10 mouse cellular contexts compared by ENCODE assay signal in the genomic region with DNA sequence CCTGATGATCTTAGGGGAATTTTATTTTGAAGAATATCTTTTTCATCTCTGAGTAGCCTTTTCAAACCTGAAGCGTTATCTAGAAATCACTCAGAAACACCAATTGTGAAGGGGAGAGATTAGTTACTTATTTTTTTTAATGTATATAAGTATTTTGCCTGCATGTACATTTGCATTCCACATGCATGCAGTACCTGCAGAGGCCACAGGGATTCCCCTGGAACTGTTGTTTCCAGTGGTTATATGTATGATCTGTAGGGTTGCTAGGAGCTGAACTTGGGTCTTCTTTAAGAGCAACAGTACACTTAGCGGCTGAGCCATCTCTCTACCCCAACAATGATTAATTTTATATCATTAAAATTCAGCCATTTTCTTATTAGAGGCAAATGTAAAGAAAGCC. TPM values are rescaled to one million over a fixed set of nuclear protein-coding genes. Genes with fewer than 3 reads are reported as not detected.
DNase-seq lines count a peak whose midpoint lies in the region; ATAC-seq and TF ChIP-seq lines count a peak whose summit lies in the region.
"Had no signal": no experiment of that assay in that cellular context is flagged by ENCODE, and none has a peak within 500 bp of the region (broad histone marks: within the 10 kb centered on the region; RNA-seq: fewer than 3 reads in every experiment).

No protein-coding gene starts in this region.

- in situ Hi-C loops in CH12.LX (cut with MboI; ENCODE audit: low pct_ligation_motif_present, low pct_unique_long_range_greater_than_20kb, low sequenced_read_pairs), result no loop called here

- H3K9me3 ChIP-seq in CH12.LX (replicated peaks; ENCODE audit: low read length), result no peaks in the 10 kb centered on the region
- H3K9me3 ChIP-seq in liver, embryonic 12.5 days (replicated peaks), result no peaks in the 10 kb centered on the region
- H3K9me3 ChIP-seq: neural tube, embryonic 13.5 days had no signal

- ATAC-seq in megakaryocyte-erythroid progenitor cell, adult 5-6 weeks (replicated peaks; ENCODE audit: low FRiP score, low TSS enrichment, poor library complexity, severe bottlenecking), result peak; percentile 64; the same call in 1 of the 2 replicates
- no peak for ATAC-seq in liver, embryonic 12.5 days

- TF ChIP-seq CTCF in CH12.LX (conservative IDR thresholded peaks at IDR 0.05 in 1 of 2, IDR thresholded peaks at IDR 0.05 in 1 of 2; ENCODE audit: low read depth in 2 of 2, low read length in 2 of 2), result peak in 1 of 2 experiments; percentile 25; a peak in 2 of 4 replicates

- 87% methylated on average over 2 of the region's 2 CpGs for WGBS in liver, embryonic 12.5 days (ENCODE audit: insufficient replicate concordance)

- H3K4me3 ChIP-seq in CH12.LX (replicated peaks in 1 of 3; ENCODE audit: low read depth in 2 of 3, low read length in 2 of 3, poor library complexity in 1 of 3), result no peak overlapping the region
- H3K4me3 ChIP-seq in liver, embryonic 12.5 days, result no peak overlapping the region
- H3K4me3 ChIP-seq: neural tube, embryonic 13.5 days had no signal

- 0 out of 4 replicates have a peak, but pooled peaks cover 0 to 2% of the 10 kb centered on the region in 2 experiments for H3K4me1 ChIP-seq in CH12.LX (ENCODE audit: control insufficient read depth in 1 of 2, insufficient read depth in 2 of 2)
- no peaks in the 10 kb centered on the region for H3K4me1 ChIP-seq in liver, embryonic 12.5 days
- H3K4me1 ChIP-seq: neural tube, embryonic 13.5 days had no signal

- H3K27me3 ChIP-seq in CH12.LX (replicated peaks), result no peaks in the 10 kb centered on the region
- no peaks in the 10 kb centered on the region for H3K27me3 ChIP-seq in liver, embryonic 12.5 days (replicated peaks)
- H3K27me3 ChIP-seq: neural tube, embryonic 13.5 days had no signal

- peak; percentile 17 for DNase-seq in left cerebral cortex, postnatal 4 days
- DNase-seq in left cerebral cortex, adult 11 months (ENCODE audit: low spot score), result no peak
- peak; percentile 50 for DNase-seq in CH12.LX (ENCODE audit: extremely low read depth)
- peak; percentile 53 for DNase-seq in T-cell, adult 2 months (ENCODE audit: low spot score)
- DNase-seq in layer of hippocampus, adult 18-20 months (ENCODE audit: low spot score in 2 of 2), result no peak
- DNase-seq in layer of hippocampus, adult 11-12 months (ENCODE audit: low spot score), result no peak
- DNase-seq: cerebellum, adult 18-20 months had no signal

- no peak for TF ChIP-seq RAD21 in CH12.LX (IDR thresholded peaks at IDR 0.05; ENCODE audit: low read depth, low read length)

- H3K4me2 ChIP-seq in CH12.LX (ENCODE audit: insufficient read depth, low read depth, poor library complexity, severe bottlenecking), result no peak overlapping the region
- no peak overlapping the region for H3K4me2 ChIP-seq in liver, embryonic 12.5 days
- H3K4me2 ChIP-seq: neural tube, embryonic 13.5 days had no signal

- dilution Hi-C loops in CH12.LX (cut with MboI; ENCODE audit: extremely low pct_ligation_motif_present, extremely low pct_unique_long_range_greater_than_20kb, low sequenced_read_pairs), result no loop called here

- intact Hi-C loops in left cerebral cortex, postnatal 4 days (cut with DNase I), result loop anchor here (5.0 kb wide), 1 partner anchor 33 kb away; no protein-coding TSS in a partner anchor

- H3K9ac ChIP-seq in CH12.LX (ENCODE audit: insufficient read depth, low read depth), result no peak overlapping the region
- H3K9ac ChIP-seq in liver, embryonic 12.5 days, result no peak overlapping the region
- H3K9ac ChIP-seq: neural tube, embryonic 13.5 days had no signal

- TF ChIP-seq EP300 in CH12.LX (IDR thresholded peaks at IDR 0.05; ENCODE audit: low read length), result no peak

- no peak for TF ChIP-seq POLR2A in CH12.LX (IDR thresholded peaks at IDR 0.05; ENCODE audit: low read depth, low read length)

- peaks cover 32% of the 10 kb centered on the region for H3K79me2 ChIP-seq in CH12.LX (replicated peaks; ENCODE audit: control insufficient read depth, extremely low read depth, insufficient read depth, poor library complexity, severe bottlenecking)

- peaks cover 62 to 88% of the 10 kb centered on the region in 2 experiments for H3K36me3 ChIP-seq in CH12.LX (replicated peaks in 1 of 2; ENCODE audit: control insufficient read depth in 1 of 2, insufficient read depth in 1 of 2, low read length in 1 of 2)
- peaks cover 88% of the 10 kb centered on the region for H3K36me3 ChIP-seq in liver, embryonic 12.5 days

- H3K27ac ChIP-seq in CH12.LX (ENCODE audit: insufficient read depth, low read depth), result no peak overlapping the region
- no peak overlapping the region for H3K27ac ChIP-seq in liver, embryonic 12.5 days
- H3K27ac ChIP-seq: neural tube, embryonic 13.5 days had no signal

TF ChIP-seq in CH12.LX, 34 proteins besides CTCF, POLR2A, EP300 and RAD21:
- TF ChIP-seq NRF1 (IDR thresholded peaks at IDR 0.05; ENCODE audit: low read depth, low read length), result no peak
- no peak for TF ChIP-seq MXI1 (IDR thresholded peaks at IDR 0.05; ENCODE audit: low read depth, low read length)
- TF ChIP-seq MEF2A (IDR thresholded peaks at IDR 0.05; ENCODE audit: borderline replicate concordance, low read depth, low read length), result no peak

RNA-seq across cellular contexts. Expression of a gene that starts 9.7 kb away (rescaled TPM):
- total RNA-seq in left cerebral cortex, postnatal 4 days (2021), result 10 to 100 TPM; 49.7 to 50.2 TPM
- total RNA-seq in CH12.LX (2012; rRNA removed) (36.1 and 46.3 TPM in 2 replicates), CH12.LX (2014; rRNA removed) (35.4 and 37.4 TPM in 2 replicates)
- 99.8 and 103 TPM in 2 replicates for polyA plus RNA-seq in CH12.LX (2012; ENCODE audit: insufficient read length, low read depth)
- 87.1 and 100 TPM in 2 replicates for total RNA-seq in megakaryocyte-erythroid progenitor cell, adult 5-6 weeks (2014; fragmentation: Nextera tagmentation)
- total RNA-seq in megakaryocyte-erythroid progenitor cell, adult 5-6 weeks (2017), result 131 and 141 TPM in 2 replicates
- 10 to 100 TPM; 38.4 to 44.6 TPM for total RNA-seq in layer of hippocampus, adult 18-20 months (2021)
- 28.2 and 30.2 TPM in 2 replicates for polyA plus RNA-seq in liver, embryonic 12.5 days (2016; fragmentation: Nextera tagmentation; extraction: Ambion mirVana)

RNA-seq across cellular contexts. Expression of a gene that starts 21.7 kb away (rescaled TPM):
- 10 to 100 TPM; 60.3 to 62.0 TPM for total RNA-seq in left cerebral cortex, postnatal 4 days (2021)
- 29.9 and 41.0 TPM in 2 replicates for total RNA-seq in CH12.LX (2012; rRNA removed)
- total RNA-seq in CH12.LX (2014; rRNA removed), result 49.9 and 52.9 TPM in 2 replicates
- polyA plus RNA-seq in CH12.LX (2012; ENCODE audit: insufficient read length, low read depth), result 38.2 and 41.6 TPM in 2 replicates
- 60.6 and 73.2 TPM in 2 replicates for total RNA-seq in megakaryocyte-erythroid progenitor cell, adult 5-6 weeks (2014; fragmentation: Nextera tagmentation)
- 57.7 and 60.8 TPM in 2 replicates for total RNA-seq in megakaryocyte-erythroid progenitor cell, adult 5-6 weeks (2017)
- total RNA-seq in layer of hippocampus, adult 18-20 months (2021), result 10 to 100 TPM; 43.3 to 47.6 TPM
- 19.1 and 20.9 TPM in 2 replicates for polyA plus RNA-seq in liver, embryonic 12.5 days (2016; fragmentation: Nextera tagmentation; extraction: Ambion mirVana)

RNA-seq across cellular contexts. Expression of a gene that starts 44.8 kb away (rescaled TPM):
- total RNA-seq in left cerebral cortex, postnatal 4 days (2021), result 10 to 100 TPM; 32.3 to 32.4 TPM
- total RNA-seq in CH12.LX (2012; rRNA removed) (10.3 and 11.7 TPM in 2 replicates), CH12.LX (2014; rRNA removed) (11.0 TPM in 2 replicates)
- polyA plus RNA-seq in CH12.LX (2012; ENCODE audit: insufficient read length, low read depth), result 8.5 and 8.7 TPM in 2 replicates
- total RNA-seq in megakaryocyte-erythroid progenitor cell, adult 5-6 weeks (2014; fragmentation: Nextera tagmentation), result 8.2 and 9.4 TPM in 2 replicates
- total RNA-seq in megakaryocyte-erythroid progenitor cell, adult 5-6 weeks (2017), result 9.8 and 16.3 TPM in 2 replicates
- 10 to 100 TPM; 25.9 to 26.7 TPM for total RNA-seq in layer of hippocampus, adult 18-20 months (2021)
- polyA plus RNA-seq in liver, embryonic 12.5 days (2016; fragmentation: Nextera tagmentation; extraction: Ambion mirVana), result 10.6 and 11.3 TPM in 2 replicates

RNA-seq across cellular contexts. Expression of a gene that starts 48.4 kb away (rescaled TPM):
- 100 to 1,000 TPM; 101 TPM for total RNA-seq in left cerebral cortex, postnatal 4 days (2021)
- total RNA-seq in CH12.LX (2012; rRNA removed) (22.1 and 23.2 TPM in 2 replicates), CH12.LX (2014; rRNA removed) (35.0 and 36.1 TPM in 2 replicates)
- 25.0 and 25.7 TPM in 2 replicates for polyA plus RNA-seq in CH12.LX (2012; ENCODE audit: insufficient read length, low read depth)
- 37.2 and 38.5 TPM in 2 replicates for total RNA-seq in megakaryocyte-erythroid progenitor cell, adult 5-6 weeks (2014; fragmentation: Nextera tagmentation)
- total RNA-seq in megakaryocyte-erythroid progenitor cell, adult 5-6 weeks (2017), result 25.8 and 36.3 TPM in 2 replicates
- 10 to 100 TPM; 71.1 to 73.9 TPM for total RNA-seq in layer of hippocampus, adult 18-20 months (2021)
- polyA plus RNA-seq in liver, embryonic 12.5 days (2016; fragmentation: Nextera tagmentation; extraction: Ambion mirVana), result 22.8 and 23.2 TPM in 2 replicates

Comparison
In these comparisons a context has a peak if more than half of its experiments do, and no peak if none do; other contexts are left out.
1. DNase-seq: peak in left cerebral cortex, postnatal 4 days (single experiment), CH12.LX (single experiment) and T-cell, adult 2 months (single experiment); none in left cerebral cortex, adult 11 months (single experiment), layer of hippocampus, adult 18-20 months (0 of 2) and layer of hippocampus, adult 11-12 months (single experiment).